Mouse (Mus musculus): ENCODE results near the gene Gls2. TPM values are rescaled to one million over a fixed set of nuclear protein-coding genes. Genes with fewer than 3 reads are reported as not detected.

The Gls2 gene
- polyA plus RNA-seq, 1 experiment from 2014 or later = 1.3 TPM

- Histone ChIP-seq H3K9me3 (no peaks in the 10 kb centered on the region), H3K27ac (no peak overlapping the region), H3K9ac (no peak overlapping the region), H3K27me3 (no peaks in the 10 kb centered on the region), H3K36me3 (replicated peaks) (peaks cover 52% of the 10 kb centered on the region), H3K4me1 (peaks cover 8% of the 10 kb centered on the region; the same call in 1 of the 2 replicates), H3K4me3 (replicated peaks) (no peak overlapping the region), H3K4me2 (no peak overlapping the region)
- WGBS = 94% methylated on average over 4 of the region's 4 CpGs
- no peak for ATAC-seq (ENCODE audit: low FRiP score)
These were observed 44.9 kb downstream of the Gls2 start for GRCm38 (mm10) chr10:128239140-128239539.

DNA sequence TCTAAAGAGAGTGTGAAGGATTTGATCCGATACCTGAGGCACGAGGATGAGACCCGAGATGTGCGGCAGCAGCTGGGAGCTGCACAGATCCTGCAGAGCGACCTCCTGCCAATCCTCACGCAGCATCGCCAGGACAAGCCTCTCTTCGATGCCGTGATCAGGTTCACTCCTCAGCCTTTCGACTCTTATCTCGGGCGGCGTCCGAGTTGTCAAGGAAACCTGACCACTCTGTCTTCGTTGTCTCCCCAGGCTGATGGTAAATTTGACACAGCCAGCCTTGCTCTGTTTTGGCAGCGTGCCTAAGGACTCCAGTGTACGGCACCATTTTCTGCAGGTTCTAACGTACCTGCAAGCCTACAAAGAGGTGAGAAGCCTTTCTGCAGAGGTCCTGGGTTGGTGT lies 45.9 kb downstream of the Gls2 start:
- peaks cover 59% of the 10 kb centered on the region for H3K36me3 ChIP-seq (replicated peaks)
- no peak overlapping the region for H3K27ac ChIP-seq
- H3K4me2 ChIP-seq = no peak overlapping the region
- 95% methylated on average over 18 of the region's 18 CpGs for WGBS
- no peak for ATAC-seq (ENCODE audit: low FRiP score)
- no peaks in the 10 kb centered on the region for H3K9me3 ChIP-seq
- H3K4me3 ChIP-seq (replicated peaks) = no peak overlapping the region
- no peaks in the 10 kb centered on the region for H3K27me3 ChIP-seq
- peaks cover 8% of the 10 kb centered on the region; the same call in 1 of the 2 replicates for H3K4me1 ChIP-seq
- H3K9ac ChIP-seq = no peak overlapping the region

GRCm38 (mm10) chr10:128243252-128243651 lies 49.0 kb downstream of the Gls2 start:
- H3K36me3 ChIP-seq (replicated peaks) = peaks cover 91% of the 10 kb centered on the region
- H3K4me1 ChIP-seq = no peaks in the 10 kb centered on the region
- no peaks in the 10 kb centered on the region for H3K9me3 ChIP-seq
- H3K27me3 ChIP-seq = no peaks in the 10 kb centered on the region
- no peak overlapping the region for H3K4me2 ChIP-seq
- no peak overlapping the region for H3K27ac ChIP-seq
- WGBS = 96% methylated on average over 8 of the region's 8 CpGs
- no peak for ATAC-seq (ENCODE audit: low FRiP score)
- no peak overlapping the region for H3K4me3 ChIP-seq (replicated peaks)
- no peak overlapping the region for H3K9ac ChIP-seq

DNA sequence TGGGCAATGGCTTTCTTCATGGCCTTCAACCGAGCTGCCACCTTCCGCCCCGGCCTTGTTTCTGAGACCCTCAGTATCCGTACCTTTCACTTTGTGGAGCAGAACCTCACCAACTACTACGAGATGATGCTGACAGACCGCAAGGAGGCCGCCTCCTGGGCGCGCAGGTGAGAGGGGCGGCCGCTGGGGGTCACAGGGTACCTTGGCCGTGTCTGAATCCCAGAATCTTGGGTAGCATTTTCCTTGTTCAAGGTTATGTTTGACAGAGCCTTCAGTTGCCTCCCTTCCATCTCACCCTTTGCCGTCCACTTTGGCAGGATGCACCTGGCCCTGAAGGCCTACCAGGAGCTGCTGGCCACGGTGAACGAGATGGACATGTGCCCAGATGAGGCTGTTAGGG lies 49.9 kb downstream of the Gls2 start:
- H3K36me3 ChIP-seq (replicated peaks) = peaks cover 99% of the 10 kb centered on the region
- 96% methylated on average over 15 of the region's 15 CpGs for WGBS
- H3K4me3 ChIP-seq (replicated peaks) = no peak overlapping the region
- no peak for ATAC-seq (ENCODE audit: low FRiP score)
- no peaks in the 10 kb centered on the region for H3K4me1 ChIP-seq
- no peak overlapping the region for H3K27ac ChIP-seq
- no peaks in the 10 kb centered on the region for H3K27me3 ChIP-seq
- no peak overlapping the region for H3K4me2 ChIP-seq
- no peaks in the 10 kb centered on the region for H3K9me3 ChIP-seq
- no peak overlapping the region for H3K9ac ChIP-seq

- H3K27me3 ChIP-seq = no peaks in the 10 kb centered on the region
- 88% methylated on average over 17 of the region's 17 CpGs for WGBS
- peaks cover 99% of the 10 kb centered on the region for H3K36me3 ChIP-seq (replicated peaks)
- no peak overlapping the region for H3K4me2 ChIP-seq
- ATAC-seq (ENCODE audit: low FRiP score) = no peak
- 0 out of 2 replicates have a peak overlapping the region, but pooled peaks have one; percentile 27 for H3K27ac ChIP-seq
- H3K4me1 ChIP-seq = no peaks in the 10 kb centered on the region
- no peaks in the 10 kb centered on the region for H3K9me3 ChIP-seq
- H3K4me3 ChIP-seq (replicated peaks) = no peak overlapping the region
- no peak overlapping the region for H3K9ac ChIP-seq
These were observed 52.9 kb downstream of the Gls2 start for GRCm38 (mm10) chr10:128247020-128247732.

- Histone ChIP-seq H3K27me3 (no peaks in the 10 kb centered on the region), H3K4me2 (no peak overlapping the region), H3K36me3 (replicated peaks) (peaks cover 76% of the 10 kb centered on the region), H3K9ac (no peak overlapping the region), H3K9me3 (no peaks in the 10 kb centered on the region), H3K27ac (no peak overlapping the region), H3K4me1 (no peaks in the 10 kb centered on the region), H3K4me3 (replicated peaks) (no peak overlapping the region)
- 97% methylated on average over 13 of the region's 13 CpGs for WGBS
- ATAC-seq (ENCODE audit: low FRiP score) = no peak
These were observed 56.3 kb downstream of the Gls2 start for GRCm38 (mm10) chr10:128250565-128250964.

DNA sequence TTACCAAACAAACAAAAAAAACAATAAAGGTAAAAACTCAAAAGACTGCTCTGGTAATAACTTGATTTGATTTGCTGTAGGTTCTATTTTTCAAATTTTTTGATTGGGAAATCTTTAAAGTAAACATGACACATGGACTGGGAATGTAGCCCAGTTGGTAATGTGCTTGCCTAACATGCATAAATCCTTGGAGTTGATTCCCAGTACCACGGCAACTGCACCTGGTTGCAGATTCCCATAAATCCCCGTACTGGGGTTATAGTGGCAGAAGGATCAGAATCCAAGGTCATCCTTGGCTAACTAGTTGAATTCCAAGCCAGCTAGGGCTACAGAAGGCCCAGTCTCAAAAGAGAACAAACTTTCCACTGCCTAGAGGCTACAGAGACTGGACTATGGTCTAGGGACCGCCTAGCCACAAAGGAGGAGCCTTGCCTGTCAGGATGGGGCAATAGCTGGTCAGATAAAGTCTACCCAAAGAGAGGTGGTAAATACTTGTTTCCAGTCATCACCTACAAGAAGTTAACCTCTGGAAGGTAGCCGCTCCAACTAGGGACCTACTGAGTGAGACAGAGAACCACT lies 59.5 kb downstream of the Gls2 start, which contains the start of gene Apon:
Apon (plus strand) TSS at position 420 of the 579 bp plus-strand sequence.
- Histone ChIP-seq H3K4me3 (replicated peaks) (no peak within 1 kb of the TSS), H3K4me1 (no peaks in the 10 kb centered on the region), H3K27me3 (no peaks in the 10 kb centered on the region), H3K9ac (no peak within 1 kb of the TSS), H3K4me2 (no peak within 1 kb of the TSS), H3K9me3 (no peaks in the 10 kb centered on the region), H3K36me3 (replicated peaks) (peaks cover 44% of the 10 kb centered on the region), H3K27ac (no peak within 1 kb of the TSS)
- WGBS = 91% methylated on average over 4 of the region's 4 CpGs
- no peak for ATAC-seq (ENCODE audit: low FRiP score)

DNA sequence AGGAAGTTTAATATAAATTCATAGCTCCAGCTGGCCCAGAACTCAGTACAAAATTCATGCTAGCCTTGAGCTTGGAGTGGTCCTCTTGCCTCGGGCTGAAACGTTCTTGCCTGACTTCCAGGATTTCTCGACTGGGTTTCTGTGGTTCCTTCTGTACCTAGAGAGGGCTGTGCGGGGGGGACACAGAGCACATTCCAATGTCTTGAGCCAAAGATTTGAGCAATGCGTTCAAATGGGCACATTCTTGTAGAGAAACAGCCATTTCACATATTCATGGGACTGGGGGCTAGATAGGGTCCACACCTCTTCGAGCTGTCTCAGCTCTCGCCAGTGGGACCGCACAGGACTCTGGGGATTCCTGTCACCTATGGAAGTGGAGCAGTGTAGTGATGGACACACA lies 61.7 kb downstream of the Gls2 start:
- Histone ChIP-seq H3K4me1 (no peaks in the 10 kb centered on the region), H3K27ac (no peak overlapping the region), H3K4me3 (replicated peaks) (no peak overlapping the region), H3K36me3 (replicated peaks) (peaks cover 23% of the 10 kb centered on the region), H3K27me3 (no peaks in the 10 kb centered on the region), H3K4me2 (no peak overlapping the region), H3K9me3 (no peaks in the 10 kb centered on the region), H3K9ac (no peak overlapping the region)
- ATAC-seq (ENCODE audit: low FRiP score) = no peak
- 93% methylated on average over 8 of the region's 8 CpGs for WGBS

GRCm38 (mm10) chr10:128256328-128256727 lies 62.1 kb downstream of the Gls2 start:
- Histone ChIP-seq H3K27ac (no peak overlapping the region), H3K9ac (no peak overlapping the region), H3K27me3 (no peaks in the 10 kb centered on the region), H3K36me3 (replicated peaks) (peaks cover 19% of the 10 kb centered on the region), H3K4me1 (no peaks in the 10 kb centered on the region), H3K4me2 (no peak overlapping the region), H3K9me3 (no peaks in the 10 kb centered on the region), H3K4me3 (replicated peaks) (no peak overlapping the region)
- WGBS = 93% methylated on average over 8 of the region's 8 CpGs
- ATAC-seq (ENCODE audit: low FRiP score) = no peak

GRCm38 (mm10) chr10:128258953-128259352 lies 64.7 kb downstream of the Gls2 start:
- no peak overlapping the region for H3K4me3 ChIP-seq (replicated peaks)
- no peaks in the 10 kb centered on the region for H3K4me1 ChIP-seq
- WGBS = 89% methylated on average over 4 of the region's 4 CpGs
- no peaks in the 10 kb centered on the region for H3K36me3 ChIP-seq (replicated peaks)
- no peaks in the 10 kb centered on the region for H3K27me3 ChIP-seq
- H3K9ac ChIP-seq = no peak overlapping the region
- H3K9me3 ChIP-seq = no peaks in the 10 kb centered on the region
- H3K4me2 ChIP-seq = no peak overlapping the region
- no peak for ATAC-seq (ENCODE audit: low FRiP score)
- no peak overlapping the region for H3K27ac ChIP-seq

Other genes starting within 250 kb of the Gls2 start
- gene Hsd17b6, start 186.8 kb upstream of the Gls2 start, polyA plus RNA-seq (2016; fragmentation: Nextera tagmentation; extraction: Ambion mirVana) = not detected in 2 replicates
- gene Prim1, start 179.3 kb upstream of the Gls2 start, polyA plus RNA-seq (2016; fragmentation: Nextera tagmentation; extraction: Ambion mirVana) = 100 and 102 TPM in 2 replicates
- gene Naca, start 158.9 kb upstream of the Gls2 start, polyA plus RNA-seq (2016; fragmentation: Nextera tagmentation; extraction: Ambion mirVana) = 758 and 799 TPM in 2 replicates
- gene Ptges3, start 135.5 kb upstream of the Gls2 start, polyA plus RNA-seq (2016; fragmentation: Nextera tagmentation; extraction: Ambion mirVana) = 611 and 642 TPM in 2 replicates
- 2,091 and 2,135 TPM in 2 replicates for gene Atp5b, start 111.2 kb upstream of the Gls2 start, polyA plus RNA-seq (2016; fragmentation: Nextera tagmentation; extraction: Ambion mirVana)
- gene Baz2a, start 102.9 kb upstream of the Gls2 start, polyA plus RNA-seq (2016; fragmentation: Nextera tagmentation; extraction: Ambion mirVana) = 14.0 and 14.6 TPM in 2 replicates
- gene Rbms2, start 14.2 kb upstream of the Gls2 start, polyA plus RNA-seq (2016; fragmentation: Nextera tagmentation; extraction: Ambion mirVana) = 19.2 and 20.3 TPM in 2 replicates
- gene Spryd4, start 17.4 kb downstream of the Gls2 start, polyA plus RNA-seq (2016; fragmentation: Nextera tagmentation; extraction: Ambion mirVana) = 21.1 and 21.8 TPM in 2 replicates
- 0.18 and 0.42 TPM in 2 replicates for gene Mip, start 31.4 kb downstream of the Gls2 start, polyA plus RNA-seq (2016; fragmentation: Nextera tagmentation; extraction: Ambion mirVana)
- 74.7 and 77.3 TPM in 2 replicates for gene Timeless, start 37.6 kb downstream of the Gls2 start, polyA plus RNA-seq (2016; fragmentation: Nextera tagmentation; extraction: Ambion mirVana)
- gene Apon, start 59.6 kb downstream of the Gls2 start, polyA plus RNA-seq (2016; fragmentation: Nextera tagmentation; extraction: Ambion mirVana) = 0.54 and 0.87 TPM in 2 replicates
- not detected in 2 replicates for gene Apof, start 74.2 kb downstream of the Gls2 start, polyA plus RNA-seq (2016; fragmentation: Nextera tagmentation; extraction: Ambion mirVana)
- gene Stat2, start 76.1 kb downstream of the Gls2 start, polyA plus RNA-seq (2016; fragmentation: Nextera tagmentation; extraction: Ambion mirVana) = 18.5 and 18.7 TPM in 2 replicates
- not detected in 2 replicates for gene Il23a, start 104.3 kb downstream of the Gls2 start, polyA plus RNA-seq (2016; fragmentation: Nextera tagmentation; extraction: Ambion mirVana)
- gene Pan2, start 108.9 kb downstream of the Gls2 start, polyA plus RNA-seq (2016; fragmentation: Nextera tagmentation; extraction: Ambion mirVana) = 40.2 and 42.2 TPM in 2 replicates
- 200 and 212 TPM in 2 replicates for gene Cnpy2, start 128.0 kb downstream of the Gls2 start, polyA plus RNA-seq (2016; fragmentation: Nextera tagmentation; extraction: Ambion mirVana)
- gene Cs, start 143.3 kb downstream of the Gls2 start, polyA plus RNA-seq (2016; fragmentation: Nextera tagmentation; extraction: Ambion mirVana) = 221 and 235 TPM in 2 replicates
- 24.2 and 25.5 TPM in 2 replicates for gene Coq10a, start 174.5 kb downstream of the Gls2 start, polyA plus RNA-seq (2016; fragmentation: Nextera tagmentation; extraction: Ambion mirVana)
- 11.3 and 13.9 TPM in 2 replicates for gene Ankrd52, start 182.7 kb downstream of the Gls2 start, polyA plus RNA-seq (2016; fragmentation: Nextera tagmentation; extraction: Ambion mirVana)
- not detected in 2 replicates for gene Slc39a5, start 206.8 kb downstream of the Gls2 start, polyA plus RNA-seq (2016; fragmentation: Nextera tagmentation; extraction: Ambion mirVana)
- 141 and 155 TPM in 2 replicates for gene Nabp2, start 217.0 kb downstream of the Gls2 start, polyA plus RNA-seq (2016; fragmentation: Nextera tagmentation; extraction: Ambion mirVana)
- gene Rnf41, start 217.2 kb downstream of the Gls2 start, polyA plus RNA-seq (2016; fragmentation: Nextera tagmentation; extraction: Ambion mirVana) = 61.9 and 62.0 TPM in 2 replicates